Mouse (Mus musculus): Measurements from ENCODE around the gene Mettl1.
"Not testable (repeated sequence)": the region's sequence is repeated elsewhere in the genome, so short reads cannot be mapped to it uniquely, and the experiment has no call there.

Mettl1 gene

GRCm38 (mm10) chr10:127043187-127043586 lies 2.0 kb downstream of the Mettl1 start:
- in situ Hi-C loops (cut with MboI) = no loop called here

- in situ Hi-C loops (cut with MboI) = no loop called here
These were observed 6.7 kb downstream of the Mettl1 start, which contains the start of gene Cyp27b1 for GRCm38 (mm10) chr10:127047954-127048353. Gene Cyp27b1 (plus strand): TSS chr10:127048250.

GRCm38 (mm10) chr10:127048608-127049394 lies 7.6 kb downstream of the Mettl1 start:
- in situ Hi-C loops (cut with MboI) = no loop called here

GRCm38 (mm10) chr10:127049395-127050118 lies 8.3 kb downstream of the Mettl1 start:
- in situ Hi-C loops (cut with MboI) = no loop called here

GRCm38 (mm10) chr10:127050119-127050474 lies 8.9 kb downstream of the Mettl1 start:
- in situ Hi-C loops (cut with MboI) = no loop called here

- in situ Hi-C loops (cut with MboI) = no loop called here
These were observed 13.4 kb downstream of the Mettl1 start for GRCm38 (mm10) chr10:127054646-127055045.

- in situ Hi-C loops (cut with MboI) = no loop called here
These were observed 14.2 kb downstream of the Mettl1 start for GRCm38 (mm10) chr10:127055406-127055805.

- in situ Hi-C loops (cut with MboI) = no loop called here
These were observed 15.3 kb downstream of the Mettl1 start for GRCm38 (mm10) chr10:127056490-127056889.

GRCm38 (mm10) chr10:127058161-127058560 lies 16.9 kb downstream of the Mettl1 start:
- in situ Hi-C loops (cut with MboI) = no loop called here

- in situ Hi-C loops (cut with MboI) = no loop called here
These were observed 17.5 kb downstream of the Mettl1 start for GRCm38 (mm10) chr10:127058708-127059107.

GRCm38 (mm10) chr10:127059174-127059967 lies 18.2 kb downstream of the Mettl1 start:
- in situ Hi-C loops (cut with MboI) = no loop called here

GRCm38 (mm10) chr10:127059968-127060916 lies 19.0 kb downstream of the Mettl1 start, which contains the start of gene March9:
Gene March9 (minus strand): TSS chr10:127060184.
- in situ Hi-C loops (cut with MboI) = no loop called here

GRCm38 (mm10) chr10:127061085-127061484 lies 19.9 kb downstream of the Mettl1 start:
- in situ Hi-C loops (cut with MboI) = no loop called here

- in situ Hi-C loops (cut with MboI) = no loop called here
These were observed 20.3 kb downstream of the Mettl1 start for GRCm38 (mm10) chr10:127061513-127061912.

- in situ Hi-C loops (cut with MboI) = not testable (repeated sequence)
These were observed 20.9 kb downstream of the Mettl1 start for GRCm38 (mm10) chr10:127062101-127062500.

GRCm38 (mm10) chr10:127062503-127062902 lies 21.3 kb downstream of the Mettl1 start:
- in situ Hi-C loops (cut with MboI) = no loop called here

- in situ Hi-C loops (cut with MboI) = no loop called here
These were observed 22.1 kb downstream of the Mettl1 start, which contains the start of gene Cdk4 for GRCm38 (mm10) chr10:127063239-127063872. Gene Cdk4 (plus strand): TSS chr10:127063534.

GRCm38 (mm10) chr10:127063913-127064870 lies 23.0 kb downstream of the Mettl1 start:
- in situ Hi-C loops (cut with MboI) = no loop called here

GRCm38 (mm10) chr10:127065981-127066380 lies 24.8 kb downstream of the Mettl1 start:
- in situ Hi-C loops (cut with MboI) = no loop called here
